Mouse (Mus musculus): ENCODE measurements at regions not wholly inside any gene's neighbourhood (a gene's known extent, or its start where the extent isn't known, plus 50 kb on each side); places are given as distances from the start of the nearest gene placed in this dataset.
A peak's percentile ranks its signal among the peaks of the same experiment; 100 is the strongest.
"Not testable (repeated sequence)": the region's sequence is repeated elsewhere in the genome, so short reads cannot be mapped to it uniquely, and the experiment has no call there.

GRCm38 (mm10) chr13:26865930-26866555, 96.1 kb upstream of the Hdgfl1 start:
- Histone ChIP-seq H3K9ac (no peak overlapping the region), H3K27ac (no peak overlapping the region), H3K9me3 (no peaks in the 10 kb centered on the region), H3K4me2 (no peak overlapping the region), H3K36me3 (no peaks in the 10 kb centered on the region), H3K4me1 (no peaks in the 10 kb centered on the region), H3K27me3 (replicated peaks) (no peaks in the 10 kb centered on the region), H3K4me3 (replicated peaks) (no peak overlapping the region)
- 31% methylated on average over 4 of the region's 4 CpGs for WGBS
- ATAC-seq (ENCODE audit: insufficient read depth, low FRiP score, low read depth) = no peak

DNA sequence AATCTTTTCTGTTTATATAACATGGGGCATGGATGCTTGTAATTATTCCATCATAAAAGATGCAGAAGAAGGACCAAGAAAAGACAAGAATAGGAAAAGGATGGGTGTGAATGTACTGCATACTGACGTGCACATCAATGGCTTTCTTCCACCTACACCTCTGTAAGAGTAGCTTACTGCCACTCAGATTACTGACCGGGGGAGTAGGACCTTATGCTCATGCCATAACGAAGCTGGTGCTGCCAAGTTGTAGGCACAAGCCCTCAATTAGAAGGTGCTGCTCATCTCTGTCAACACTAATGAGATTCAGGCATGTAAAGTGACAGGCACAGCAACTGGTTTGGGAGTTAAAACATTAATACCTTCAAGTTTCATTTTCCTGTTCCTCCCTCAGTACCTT, 97.8 kb upstream of the Hdgfl1 start:
- ATAC-seq (ENCODE audit: insufficient read depth, low FRiP score, low read depth) = no peak
- Histone ChIP-seq H3K9ac (no peak overlapping the region), H3K27ac (no peak overlapping the region), H3K9me3 (no peaks in the 10 kb centered on the region), H3K4me2 (no peak overlapping the region), H3K27me3 (replicated peaks) (no peaks in the 10 kb centered on the region), H3K4me3 (replicated peaks) (no peak overlapping the region), H3K36me3 (no peaks in the 10 kb centered on the region), H3K4me1 (no peaks in the 10 kb centered on the region)
- WGBS = 79% methylated on average over 3 of the region's 3 CpGs

GRCm38 (mm10) chr13:26916477-26916876, 140.9 kb upstream of the Prl start:
- Histone ChIP-seq H3K27ac (no peak overlapping the region), H3K36me3 (no peaks in the 10 kb centered on the region), H3K4me3 (replicated peaks) (no peak overlapping the region), H3K4me1 (no peaks in the 10 kb centered on the region), H3K4me2 (no peak overlapping the region), H3K9me3 (no peaks in the 10 kb centered on the region), H3K9ac (no peak overlapping the region), H3K27me3 (replicated peaks) (no peaks in the 10 kb centered on the region)
- 52% methylated on average over 7 of the region's 7 CpGs for WGBS
- no peak for ATAC-seq (ENCODE audit: insufficient read depth, low FRiP score, low read depth)

GRCm38 (mm10) chr13:26932695-26933438, 124.5 kb upstream of the Prl start:
- ATAC-seq (ENCODE audit: insufficient read depth, low FRiP score, low read depth) = peak; percentile 71; the same call in 1 of the 2 replicates
- Histone ChIP-seq H3K9me3 (no peaks in the 10 kb centered on the region), H3K36me3 (no peaks in the 10 kb centered on the region), H3K4me2 (no peak overlapping the region), H3K9ac (no peak overlapping the region), H3K27me3 (replicated peaks) (no peaks in the 10 kb centered on the region), H3K27ac (peak overlapping the region; percentile 41), H3K4me1 (0 out of 2 replicates have a peak, but pooled peaks cover 5% of the 10 kb centered on the region), H3K4me3 (replicated peaks) (no peak overlapping the region)
- WGBS = 9% methylated on average over 4 of the region's 4 CpGs

- Histone ChIP-seq H3K36me3 (no peaks in the 10 kb centered on the region), H3K4me1 (0 out of 2 replicates have a peak, but pooled peaks cover 5% of the 10 kb centered on the region), H3K9me3 (no peaks in the 10 kb centered on the region), H3K9ac (no peak overlapping the region), H3K27ac (0 out of 2 replicates have a peak overlapping the region, but pooled peaks have one; percentile 14), H3K27me3 (replicated peaks) (no peaks in the 10 kb centered on the region), H3K4me2 (no peak overlapping the region), H3K4me3 (replicated peaks) (no peak overlapping the region)
- ATAC-seq (ENCODE audit: insufficient read depth, low FRiP score, low read depth) = no peak
- 44% methylated on average over 5 of the region's 5 CpGs for WGBS
These were observed 123.5 kb upstream of the Prl start for GRCm38 (mm10) chr13:26933838-26934237.

- no peaks in the 10 kb centered on the region for H3K36me3 ChIP-seq
- no peaks in the 10 kb centered on the region for H3K27me3 ChIP-seq (replicated peaks)
- H3K9ac ChIP-seq = no peak overlapping the region
- no peak overlapping the region for H3K4me3 ChIP-seq (replicated peaks)
- no peak overlapping the region for H3K4me2 ChIP-seq
- H3K27ac ChIP-seq = no peak overlapping the region
- no peaks in the 10 kb centered on the region for H3K9me3 ChIP-seq
- ATAC-seq (ENCODE audit: insufficient read depth, low FRiP score, low read depth) = no peak
- no peaks in the 10 kb centered on the region for H3K4me1 ChIP-seq
These were observed 116.9 kb upstream of the Prl start for GRCm38 (mm10) chr13:26940436-26940835.

DNA sequence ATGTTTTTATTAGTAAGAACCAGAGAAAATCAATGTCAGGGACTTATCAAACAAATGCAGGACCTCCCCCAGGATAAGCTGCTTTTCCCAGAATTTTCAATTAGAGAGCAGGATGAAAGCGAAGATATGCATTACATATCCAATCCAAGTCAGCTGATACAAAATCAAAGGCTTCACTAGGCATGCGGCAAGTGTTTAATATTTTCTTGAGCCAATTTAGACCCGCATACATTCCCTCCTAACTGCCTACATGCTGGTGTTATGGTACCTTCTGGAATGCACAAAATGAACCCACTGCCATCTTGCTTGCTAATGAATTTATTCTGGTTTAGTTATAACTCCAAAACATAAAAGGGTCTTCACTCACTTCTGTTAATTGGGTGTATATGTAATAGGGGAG, 112.9 kb upstream of the Prl start:
- no peak overlapping the region for H3K9ac ChIP-seq
- no peak overlapping the region for H3K4me3 ChIP-seq (replicated peaks)
- no peaks in the 10 kb centered on the region for H3K9me3 ChIP-seq
- ATAC-seq (ENCODE audit: insufficient read depth, low FRiP score, low read depth) = no peak
- no peak overlapping the region for H3K27ac ChIP-seq
- WGBS = 91% methylated on average over 3 of the region's 3 CpGs
- H3K4me1 ChIP-seq = no peaks in the 10 kb centered on the region
- H3K4me2 ChIP-seq = no peak overlapping the region
- H3K27me3 ChIP-seq (replicated peaks) = no peaks in the 10 kb centered on the region
- H3K36me3 ChIP-seq = no peaks in the 10 kb centered on the region

DNA sequence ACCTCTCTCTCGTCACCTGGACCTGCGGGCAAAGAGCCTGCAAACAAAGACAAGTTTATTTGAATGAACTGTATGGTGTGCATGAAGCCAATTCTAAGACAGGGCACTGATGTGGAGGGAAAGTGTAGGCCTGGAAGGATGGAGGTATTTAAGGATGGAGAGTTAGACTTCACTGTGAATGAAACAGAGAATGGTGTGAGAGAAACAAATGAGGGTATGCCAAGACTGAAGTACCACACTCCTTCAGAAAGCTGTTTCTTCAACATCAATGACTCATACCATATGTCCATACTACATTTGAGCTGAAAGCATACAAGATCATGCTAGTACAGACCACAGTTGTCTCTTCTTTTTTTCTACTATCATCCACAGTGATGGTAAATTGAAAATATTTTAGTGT, 105.9 kb upstream of the Prl start:
- no peak overlapping the region for H3K9ac ChIP-seq
- no peaks in the 10 kb centered on the region for H3K9me3 ChIP-seq
- no peak overlapping the region for H3K27ac ChIP-seq
- no peak overlapping the region for H3K4me3 ChIP-seq (replicated peaks)
- H3K4me2 ChIP-seq = no peak overlapping the region
- no peaks in the 10 kb centered on the region for H3K36me3 ChIP-seq
- no peaks in the 10 kb centered on the region for H3K4me1 ChIP-seq
- no peaks in the 10 kb centered on the region for H3K27me3 ChIP-seq (replicated peaks)
- ATAC-seq (ENCODE audit: insufficient read depth, low FRiP score, low read depth) = no peak
- WGBS = 97% methylated on average over 2 of the region's 2 CpGs

- no peak overlapping the region for H3K27ac ChIP-seq
- WGBS = 77% methylated on average over 2 of the region's 2 CpGs
- no peak overlapping the region for H3K4me3 ChIP-seq (replicated peaks)
- H3K4me2 ChIP-seq = no peak overlapping the region
- ATAC-seq (ENCODE audit: insufficient read depth, low FRiP score, low read depth) = no peak
- no peaks in the 10 kb centered on the region for H3K27me3 ChIP-seq (replicated peaks)
- no peaks in the 10 kb centered on the region for H3K9me3 ChIP-seq
- H3K36me3 ChIP-seq = no peaks in the 10 kb centered on the region
- H3K4me1 ChIP-seq = no peaks in the 10 kb centered on the region
- H3K9ac ChIP-seq = no peak overlapping the region
These were observed 103.5 kb upstream of the Prl start for GRCm38 (mm10) chr13:26953834-26954233.

GRCm38 (mm10) chr13:26959534-26960100, 97.8 kb upstream of the Prl start:
- H3K27me3 ChIP-seq (replicated peaks) = no peaks in the 10 kb centered on the region

DNA sequence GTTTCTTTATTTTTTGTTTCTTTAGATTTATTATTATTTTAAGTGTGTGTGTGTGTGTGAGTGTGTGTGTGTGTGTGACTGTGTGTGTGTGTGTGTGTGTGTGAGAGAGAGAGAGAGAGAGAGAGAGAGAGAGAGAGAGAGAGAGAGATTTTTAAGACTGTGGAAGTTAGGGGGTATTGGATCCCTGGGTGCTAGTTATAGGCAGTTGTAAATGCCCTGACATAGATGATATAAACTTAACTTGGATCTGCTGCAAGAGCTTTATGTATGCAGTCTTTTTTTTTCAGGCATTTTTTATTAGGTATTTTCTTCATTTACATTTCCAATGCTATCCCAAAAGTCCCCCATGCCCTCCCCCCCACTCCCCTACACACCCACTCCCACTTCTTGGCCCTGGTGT, 96.8 kb upstream of the Prl start:
- not testable (repeated sequence) for H3K4me2 ChIP-seq; ATAC-seq (ENCODE audit: insufficient read depth, low FRiP score, low read depth); H3K27me3 ChIP-seq (replicated peaks)

More at GRCm38 (mm10) chr13:26959534-26960100, 97.8 kb upstream of the Prl start:
- H3K4me2 ChIP-seq = no peak overlapping the region
- ATAC-seq (ENCODE audit: insufficient read depth, low FRiP score, low read depth) = no peak
- no peaks in the 10 kb centered on the region for H3K9me3 ChIP-seq
- 77% methylated on average over 4 of the region's 4 CpGs for WGBS
- H3K4me3 ChIP-seq (replicated peaks) = no peak overlapping the region
- no peaks in the 10 kb centered on the region for H3K4me1 ChIP-seq
- no peak overlapping the region for H3K27ac ChIP-seq
- H3K36me3 ChIP-seq = no peaks in the 10 kb centered on the region
- H3K9ac ChIP-seq = no peak overlapping the region

GRCm38 (mm10) chr13:26976024-26976423, 81.3 kb upstream of the Prl start:
- no peaks in the 10 kb centered on the region for H3K36me3 ChIP-seq
- no peak for ATAC-seq (ENCODE audit: insufficient read depth, low FRiP score, low read depth)
- no peaks in the 10 kb centered on the region for H3K27me3 ChIP-seq (replicated peaks)
- H3K4me1 ChIP-seq = no peaks in the 10 kb centered on the region
- no peak overlapping the region for H3K4me3 ChIP-seq (replicated peaks)
- H3K9ac ChIP-seq = no peak overlapping the region
- no peak overlapping the region for H3K4me2 ChIP-seq
- 91% methylated on average over 1 of the region's 1 CpGs for WGBS
- H3K9me3 ChIP-seq = no peaks in the 10 kb centered on the region
- H3K27ac ChIP-seq = no peak overlapping the region

More for the DNA sequence above, 96.8 kb upstream of the Prl start:
- not testable (repeated sequence) for H3K4me3 ChIP-seq (replicated peaks); H3K9ac ChIP-seq; H3K36me3 ChIP-seq; H3K9me3 ChIP-seq; H3K4me1 ChIP-seq; H3K27ac ChIP-seq
